Mouse (Mus musculus) liver, embryonic 12.5 days (tissue): ENCODE measurements at regions not wholly inside any gene's neighbourhood (a gene's known extent, or its start where the extent isn't known, plus 50 kb on each side); places are given as distances from the start of the nearest gene placed in this dataset.
A peak's percentile ranks its signal among the peaks of the same experiment; 100 is the strongest.

Experiments
- ATAC-seq: fragments of 200-750 bp; cut with Nextera tagmentation; 2 replicates; pipeline ENCODE4 v1.8.0; 2017; ENCODE audit warnings: moderate number of reproducible peaks, mild to moderate bottlenecking, moderate library complexity
- H3K27ac ChIP-seq: fragments of 300-500 bp; sonication (generic); 2 replicates; pipeline ENCODE4 v1.5.1; 2016; ENCODE audit warnings: mild to moderate bottlenecking
- H3K27me3 ChIP-seq: fragments of 300-500 bp; sonication (generic); replicated peaks from 2 replicates; pipeline ENCODE4 v1.6.1; 2016; ENCODE audit warnings: mild to moderate bottlenecking, moderate library complexity
- H3K36me3 ChIP-seq: fragments of 300-500 bp; sonication (generic); 2 replicates; pipeline ENCODE4 v1.6.1; 2016; ENCODE audit warnings: mild to moderate bottlenecking, moderate library complexity
- H3K4me1 ChIP-seq: fragments of 300-500 bp; sonication (generic); 2 replicates; pipeline ENCODE4 v1.6.1; 2016
- H3K4me2 ChIP-seq: fragments of 300-500 bp; sonication (generic); 2 replicates; pipeline ENCODE4 v1.6.1; 2016; ENCODE audit warnings: mild to moderate bottlenecking, moderate library complexity
- H3K4me3 ChIP-seq: fragments of 300-500 bp; sonication (generic); 2 replicates; pipeline ENCODE4 v1.5.1; 2016; ENCODE audit warnings: mild to moderate bottlenecking, moderate library complexity
- H3K9ac ChIP-seq: fragments of 300-500 bp; sonication (generic); 2 replicates; pipeline ENCODE4 v1.6.1; 2016; ENCODE audit warnings: mild to moderate bottlenecking, moderate library complexity
- H3K9me3 ChIP-seq: fragments of 300-500 bp; sonication (generic); replicated peaks from 2 replicates; pipeline ENCODE4 v1.6.1; 2016; ENCODE audit warnings: mild to moderate bottlenecking, moderate library complexity
- WGBS: fragments of 180-500 bp; shearing (Covaris S2); methylation state at CpG from one replicate; pipeline ENCODE4 v1.1.7; 2016; ENCODE audit not compliant: insufficient replicate concordance; 5-methylcytosine and 5-hydroxymethylcytosine counted together

- WGBS: 61% methylated on average over 12 of the region's 12 CpGs
- no peak overlapping the region for H3K27ac ChIP-seq
- ATAC-seq: no peak
- H3K9me3 ChIP-seq: no peaks in the 10 kb centered on the region
- H3K27me3 ChIP-seq: no peaks in the 10 kb centered on the region
- H3K36me3 ChIP-seq: no peaks in the 10 kb centered on the region
- H3K4me1 ChIP-seq: no peaks in the 10 kb centered on the region
- no peak overlapping the region for H3K4me3 ChIP-seq
- no peak overlapping the region for H3K4me2 ChIP-seq
- H3K9ac ChIP-seq: no peak overlapping the region
These were observed 109.7 kb downstream of the H2al1j start for GRCm38 (mm10) chrX:11437151-11437944.

- Histone ChIP-seq H3K27me3 (no peaks in the 10 kb centered on the region), H3K4me3 (no peak overlapping the region), H3K27ac (no peak overlapping the region), H3K4me1 (peaks cover 3% of the 10 kb centered on the region; the same call in 1 of the 2 replicates), H3K36me3 (no peaks in the 10 kb centered on the region), H3K4me2 (no peak overlapping the region), H3K9ac (no peak overlapping the region), H3K9me3 (no peaks in the 10 kb centered on the region)
- 17% methylated on average over 7 of the region's 7 CpGs for WGBS
- 0 out of 2 replicates have a peak, but pooled peaks have one; percentile 18 for ATAC-seq
These were observed 115.9 kb downstream of the H2al1j start for GRCm38 (mm10) chrX:11443543-11443942.

- no peak overlapping the region for H3K4me2 ChIP-seq
- no peaks in the 10 kb centered on the region for H3K36me3 ChIP-seq
- peaks cover 3% of the 10 kb centered on the region; the same call in 1 of the 2 replicates for H3K4me1 ChIP-seq
- H3K4me3 ChIP-seq: no peak overlapping the region
- no peak overlapping the region for H3K27ac ChIP-seq
- no peak overlapping the region for H3K9ac ChIP-seq
- no peak for ATAC-seq
- no peaks in the 10 kb centered on the region for H3K9me3 ChIP-seq
- WGBS: 56% methylated on average over 10 of the region's 10 CpGs
- no peaks in the 10 kb centered on the region for H3K27me3 ChIP-seq
These were observed 116.7 kb downstream of the H2al1j start for GRCm38 (mm10) chrX:11444261-11444725.

- Histone ChIP-seq H3K4me2 (no peak overlapping the region), H3K4me1 (peaks cover 3% of the 10 kb centered on the region; the same call in 1 of the 2 replicates), H3K9ac (no peak overlapping the region), H3K9me3 (no peaks in the 10 kb centered on the region), H3K27me3 (0 out of 2 replicates have a peak, but pooled peaks cover 4% of the 10 kb centered on the region), H3K4me3 (no peak overlapping the region), H3K27ac (no peak overlapping the region), H3K36me3 (no peaks in the 10 kb centered on the region)
- 60% methylated on average over 4 of the region's 4 CpGs for WGBS
- ATAC-seq: no peak
These were observed 121.1 kb downstream of the H2al1j start for GRCm38 (mm10) chrX:11448711-11449110.

DNA sequence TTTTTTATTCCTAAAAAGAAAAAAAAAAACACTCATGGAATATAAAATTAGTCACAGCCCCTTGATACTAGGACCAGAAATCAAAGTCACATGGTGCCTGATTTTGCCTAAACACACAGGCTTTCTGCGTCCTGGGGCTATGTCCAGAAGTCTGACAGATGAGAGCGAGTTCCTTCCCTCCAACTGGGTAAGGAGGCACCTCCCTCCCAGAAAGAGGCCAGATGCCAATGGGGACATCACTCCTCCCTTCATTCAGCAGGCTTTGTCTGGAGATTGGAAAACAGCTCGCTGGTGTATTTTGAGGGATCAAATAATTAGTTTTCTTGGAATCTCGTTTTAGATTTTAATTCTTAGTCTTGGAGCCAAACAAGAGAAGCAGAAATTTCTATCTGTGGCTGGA, 130.9 kb downstream of the H2al1j start:
- Histone ChIP-seq H3K27ac (no peak overlapping the region), H3K27me3 (peaks cover 4% of the 10 kb centered on the region; the same call in 1 of the 2 replicates), H3K4me3 (no peak overlapping the region), H3K4me1 (no peaks in the 10 kb centered on the region), H3K36me3 (no peaks in the 10 kb centered on the region), H3K9ac (no peak overlapping the region), H3K9me3 (no peaks in the 10 kb centered on the region), H3K4me2 (no peak overlapping the region)
- no peak for ATAC-seq
- 51% methylated on average over 4 of the region's 4 CpGs for WGBS

DNA sequence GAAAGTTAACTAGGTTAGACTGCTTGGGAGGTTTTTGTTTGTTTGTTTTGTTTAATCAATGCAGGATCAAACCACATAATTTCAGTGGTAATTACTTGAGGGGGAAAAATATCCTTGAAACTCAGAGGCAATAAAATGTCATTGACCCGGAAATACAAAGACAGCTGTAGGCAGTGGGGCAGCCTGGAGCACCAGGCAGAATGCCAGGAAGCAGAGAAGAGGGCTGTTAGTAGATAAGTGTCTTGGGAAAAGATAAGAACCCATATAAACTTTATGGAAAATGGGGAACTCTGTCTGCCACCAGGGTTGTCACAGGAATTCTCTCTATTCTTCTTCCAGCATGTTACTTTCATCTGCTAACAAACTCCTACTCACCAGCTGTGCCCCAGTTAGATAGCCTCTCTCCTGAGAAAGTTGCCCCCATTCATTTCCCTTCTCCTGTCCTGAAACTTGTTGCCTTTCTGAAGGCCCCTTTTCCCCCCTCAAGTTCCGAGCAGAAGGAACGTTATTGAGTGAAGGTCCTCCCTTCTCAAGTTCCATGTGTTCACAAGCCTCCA, 136.4 kb downstream of the H2al1j start:
- 34% methylated on average over 3 of the region's 3 CpGs for WGBS
- no peak overlapping the region for H3K27ac ChIP-seq

GRCm38 (mm10) chrX:11466191-11466590, 138.6 kb downstream of the H2al1j start:
- no peaks in the 10 kb centered on the region for H3K9me3 ChIP-seq
- H3K4me1 ChIP-seq: no peaks in the 10 kb centered on the region
- no peak overlapping the region for H3K4me3 ChIP-seq
- H3K9ac ChIP-seq: no peak overlapping the region
- H3K27ac ChIP-seq: no peak overlapping the region
- no peak overlapping the region for H3K4me2 ChIP-seq
- 71% methylated on average over 4 of the region's 4 CpGs for WGBS
- no peak for ATAC-seq
- H3K36me3 ChIP-seq: no peaks in the 10 kb centered on the region
- no peaks in the 10 kb centered on the region for H3K27me3 ChIP-seq

More for the DNA sequence above, 136.4 kb downstream of the H2al1j start:
- Histone ChIP-seq H3K36me3 (no peaks in the 10 kb centered on the region), H3K9me3 (no peaks in the 10 kb centered on the region), H3K4me3 (no peak overlapping the region), H3K27me3 (no peaks in the 10 kb centered on the region), H3K4me2 (no peak overlapping the region), H3K9ac (no peak overlapping the region), H3K4me1 (no peaks in the 10 kb centered on the region)
- no peak for ATAC-seq

DNA sequence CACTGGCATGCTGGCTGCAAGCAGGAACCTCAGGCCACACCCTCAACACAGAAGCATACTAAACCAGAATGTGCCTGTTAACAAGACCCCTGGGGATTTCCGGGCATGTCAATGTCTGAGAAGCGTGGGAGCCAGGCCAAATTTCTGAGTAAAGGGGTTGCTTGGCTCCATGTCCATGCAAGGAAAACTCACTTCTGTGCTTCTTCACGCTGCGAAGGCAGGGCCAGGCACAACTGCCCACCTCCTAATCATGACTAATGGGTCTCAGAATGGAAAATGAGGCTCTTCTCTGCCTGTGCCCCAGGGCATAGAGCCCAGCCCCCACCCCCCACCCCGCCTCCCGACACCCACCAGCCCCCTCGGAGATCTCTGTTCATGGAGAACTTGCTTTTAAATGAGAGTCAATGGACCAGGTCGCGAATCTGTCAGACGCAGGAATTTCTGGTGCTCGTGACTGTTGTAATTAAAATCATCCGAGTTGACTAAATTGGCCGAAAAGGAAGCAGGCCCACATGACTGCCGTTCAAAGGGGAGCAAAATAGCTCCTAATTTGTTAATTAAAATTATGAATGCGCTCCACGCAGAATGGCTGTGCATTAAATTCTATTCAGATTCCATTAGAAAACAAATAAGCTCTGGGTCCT, 152.2 kb downstream of the H2al1j start:
- Histone ChIP-seq H3K4me2 (no peak overlapping the region), H3K27me3 (no peaks in the 10 kb centered on the region)
- 59% methylated on average over 16 of the region's 16 CpGs for WGBS

GRCm38 (mm10) chrX:11482141-11482540, 154.5 kb downstream of the H2al1j start:
- no peak overlapping the region for H3K9ac ChIP-seq
- H3K4me1 ChIP-seq: no peaks in the 10 kb centered on the region
- no peaks in the 10 kb centered on the region for H3K9me3 ChIP-seq
- ATAC-seq: no peak
- no peak overlapping the region for H3K27ac ChIP-seq
- 57% methylated on average over 7 of the region's 7 CpGs for WGBS
- no peak overlapping the region for H3K4me2 ChIP-seq
- H3K36me3 ChIP-seq: no peaks in the 10 kb centered on the region
- no peak overlapping the region for H3K4me3 ChIP-seq
- H3K27me3 ChIP-seq: 0 out of 2 replicates have a peak, but pooled peaks cover 8% of the 10 kb centered on the region

More for the DNA sequence above, 152.2 kb downstream of the H2al1j start:
- Histone ChIP-seq H3K36me3 (no peaks in the 10 kb centered on the region), H3K9ac (no peak overlapping the region), H3K4me1 (no peaks in the 10 kb centered on the region), H3K9me3 (no peaks in the 10 kb centered on the region), H3K4me3 (no peak overlapping the region), H3K27ac (no peak overlapping the region)
- no peak for ATAC-seq

- no peak overlapping the region for H3K4me3 ChIP-seq
- H3K36me3 ChIP-seq: no peaks in the 10 kb centered on the region
- H3K4me1 ChIP-seq: no peaks in the 10 kb centered on the region
- WGBS: 29% methylated on average over 2 of the region's 2 CpGs
- no peak overlapping the region for H3K9ac ChIP-seq
- H3K27ac ChIP-seq: no peak overlapping the region
- H3K27me3 ChIP-seq: peaks cover 19% of the 10 kb centered on the region
- ATAC-seq: no peak
- H3K4me2 ChIP-seq: no peak overlapping the region
- H3K9me3 ChIP-seq: no peaks in the 10 kb centered on the region
These were observed 159.0 kb downstream of the H2al1j start for GRCm38 (mm10) chrX:11486588-11486987.

DNA sequence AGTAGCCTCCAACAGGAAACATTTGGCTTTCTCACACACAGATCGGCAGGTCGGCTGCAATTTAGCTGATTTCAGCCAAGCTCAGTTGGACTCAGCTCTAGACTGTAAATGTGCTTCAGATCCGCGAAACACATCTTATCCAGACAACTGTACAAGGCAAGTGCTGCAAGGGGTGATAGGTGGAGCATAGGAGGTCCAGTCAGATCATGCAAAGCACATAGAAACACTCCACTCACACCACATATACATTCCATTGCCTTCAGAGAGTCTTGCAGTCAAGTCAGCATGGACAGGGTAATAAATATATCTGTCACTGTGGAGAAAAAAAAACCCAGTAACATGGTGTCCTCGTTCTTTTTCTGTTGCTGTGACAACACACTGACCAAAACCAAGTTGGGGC, 160.3 kb downstream of the H2al1j start:
- Histone ChIP-seq H3K27ac (no peak overlapping the region), H3K4me1 (no peaks in the 10 kb centered on the region), H3K4me3 (no peak overlapping the region), H3K27me3 (peaks cover 32% of the 10 kb centered on the region), H3K4me2 (no peak overlapping the region), H3K36me3 (no peaks in the 10 kb centered on the region), H3K9me3 (no peaks in the 10 kb centered on the region), H3K9ac (no peak overlapping the region)
- no peak for ATAC-seq
- 64% methylated on average over 5 of the region's 5 CpGs for WGBS

DNA sequence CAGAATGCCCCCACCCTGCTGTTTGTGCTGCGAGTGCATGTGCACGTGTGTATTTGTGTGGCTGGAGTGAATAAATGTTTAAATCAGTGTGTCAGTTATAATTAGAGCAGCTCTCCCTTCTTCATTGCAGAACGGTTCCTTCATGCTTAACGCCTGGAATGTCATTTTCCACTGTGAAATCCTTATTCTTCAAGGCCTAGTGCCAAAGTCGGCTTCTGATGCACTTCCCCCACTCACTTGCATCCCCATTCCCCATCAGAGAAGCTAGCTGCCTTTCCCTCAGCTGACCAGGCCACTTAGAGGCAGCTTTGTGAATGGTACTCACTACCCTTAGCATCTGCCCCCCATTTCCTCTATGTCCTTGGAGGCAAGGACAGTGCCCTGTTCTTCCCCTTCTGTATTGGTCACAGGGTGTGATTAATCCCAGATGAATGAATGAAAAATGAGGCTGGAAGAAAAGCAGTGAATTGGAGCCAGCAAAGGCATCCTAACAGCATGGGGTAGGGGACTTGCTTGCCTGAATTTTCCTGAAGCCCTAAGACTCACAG, 162.6 kb downstream of the H2al1j start:
- H3K27me3 ChIP-seq: peaks cover 54% of the 10 kb centered on the region
- H3K4me2 ChIP-seq: no peak overlapping the region
- no peaks in the 10 kb centered on the region for H3K36me3 ChIP-seq
- H3K4me3 ChIP-seq: no peak overlapping the region
- H3K9ac ChIP-seq: no peak overlapping the region
- no peaks in the 10 kb centered on the region for H3K4me1 ChIP-seq
- H3K27ac ChIP-seq: no peak overlapping the region
- H3K9me3 ChIP-seq: no peaks in the 10 kb centered on the region
- 59% methylated on average over 5 of the region's 5 CpGs for WGBS
- ATAC-seq: no peak
